Mouse (Mus musculus) heart, postnatal 0 days (tissue): ENCODE results near the gene Prpsap2.

Source experiments
- CTCF ChIP-seq: IDR thresholded peaks from 2 replicates; pipeline ENCODE4 v1.5.1; 2016; ENCODE audit warnings: antibody characterized with exemption, control low read depth, low read depth
- EP300 ChIP-seq: IDR thresholded peaks from 2 replicates; pipeline ENCODE4 v1.6.1; 2016; ENCODE audit warnings: antibody characterized with exemption, low read depth

GRCm38 (mm10) chr11:61757151-61757550 is 4.7 kb downstream of the Prpsap2 start:
- TF ChIP-seq CTCF, result no peak
- no peak for TF ChIP-seq EP300
